Mouse (Mus musculus): ENCODE data around the gene Selenom.

DNA sequence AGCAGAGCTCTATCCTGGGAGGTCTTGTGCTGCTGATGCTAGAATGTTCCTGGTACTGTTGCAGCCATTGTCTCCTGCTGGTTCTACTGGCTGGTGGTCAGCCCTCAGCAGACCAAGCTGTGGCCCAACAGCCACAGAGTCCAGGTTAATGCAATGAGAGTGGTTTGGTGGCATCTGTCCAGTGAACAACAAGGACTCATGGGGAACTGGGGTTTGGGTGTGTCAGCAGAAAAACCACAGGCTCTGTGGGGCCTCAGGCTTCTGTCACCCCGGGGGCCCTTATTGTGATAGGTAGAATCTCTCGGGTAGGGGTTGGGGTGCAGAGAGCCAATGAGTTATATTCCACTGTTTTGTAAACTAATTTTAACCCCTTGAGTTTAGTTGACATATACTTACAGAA is 4.2 kb upstream of the Selenom start:
- TF ChIP-seq POLR2AphosphoS5 (IDR thresholded peaks at IDR 0.05; ENCODE audit: insufficient replicate concordance, low read depth, low read length) (no peak), CTCF (IDR thresholded peaks at IDR 0.05; ENCODE audit: low read depth, low read length) (no peak), GATA1 (IDR thresholded peaks at IDR 0.05; ENCODE audit: borderline replicate concordance, low read length) (no peak)
